Mouse (Mus musculus): ENCODE results near the gene Rbks. TPM values are rescaled to one million over a fixed set of nuclear protein-coding genes. Genes with fewer than 3 reads are reported as not detected.

The Rbks gene
- total and polyA plus RNA-seq, 3 experiments = 8.3 to 22.0 (median 15.7) TPM

DNA sequence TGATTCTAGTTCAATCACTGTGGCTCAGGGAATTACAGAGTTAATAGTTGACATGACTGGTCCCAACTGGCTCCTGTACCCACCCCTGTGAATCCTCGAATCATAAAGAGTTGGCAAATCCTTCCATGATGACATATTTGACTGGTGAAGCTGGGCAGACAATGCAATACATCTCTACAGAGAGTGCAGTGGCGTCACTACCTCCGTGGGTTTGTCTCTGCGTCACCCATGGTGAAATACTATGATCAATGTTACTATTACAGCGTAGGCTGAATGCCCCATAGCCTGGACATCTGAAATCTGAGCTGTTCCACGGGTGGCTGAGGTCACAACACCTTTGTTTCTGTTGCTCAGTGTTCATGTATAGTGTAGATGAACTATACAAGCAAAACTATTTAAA, 116.2 kb downstream of the Rbks start:
- H3K4me1 ChIP-seq (ENCODE audit: insufficient read depth, low read depth, low read length) = 0 out of 2 replicates have a peak, but pooled peaks cover 5% of the 10 kb centered on the region
- H3K4me3 ChIP-seq (ENCODE audit: low read depth, low read length) = no peak overlapping the region
- DNase-seq (ENCODE audit: low spot score) = no peak
- 0 out of 2 replicates have a peak, but pooled peaks cover 3% of the 10 kb centered on the region for H3K9me3 ChIP-seq (replicated peaks)
- H3K27me3 ChIP-seq (ENCODE audit: insufficient read depth, low read length) = peaks cover 35% of the 10 kb centered on the region
- no peak for ATAC-seq (ENCODE audit: extremely low read depth, insufficient number of reproducible peaks, low FRiP score, poor library complexity, severe bottlenecking)
- no peak for TF ChIP-seq GATA2 (IDR thresholded peaks at IDR 0.05; ENCODE audit: borderline replicate concordance, low read depth, low read length)
- no peak for TF ChIP-seq POLR2AphosphoS5 (IDR thresholded peaks at IDR 0.05; ENCODE audit: insufficient replicate concordance, low read depth, low read length)
- no peak for TF ChIP-seq CTCF (IDR thresholded peaks at IDR 0.05; ENCODE audit: low read depth, low read length)
- no peak for TF ChIP-seq TAL1 (conservative IDR thresholded peaks at IDR 0.05; ENCODE audit: low read depth, low read length)
- TF ChIP-seq GATA1 (IDR thresholded peaks at IDR 0.05; ENCODE audit: borderline replicate concordance, low read length) = no peak
- H3K36me3 ChIP-seq (replicated peaks) = no peaks in the 10 kb centered on the region

DNA sequence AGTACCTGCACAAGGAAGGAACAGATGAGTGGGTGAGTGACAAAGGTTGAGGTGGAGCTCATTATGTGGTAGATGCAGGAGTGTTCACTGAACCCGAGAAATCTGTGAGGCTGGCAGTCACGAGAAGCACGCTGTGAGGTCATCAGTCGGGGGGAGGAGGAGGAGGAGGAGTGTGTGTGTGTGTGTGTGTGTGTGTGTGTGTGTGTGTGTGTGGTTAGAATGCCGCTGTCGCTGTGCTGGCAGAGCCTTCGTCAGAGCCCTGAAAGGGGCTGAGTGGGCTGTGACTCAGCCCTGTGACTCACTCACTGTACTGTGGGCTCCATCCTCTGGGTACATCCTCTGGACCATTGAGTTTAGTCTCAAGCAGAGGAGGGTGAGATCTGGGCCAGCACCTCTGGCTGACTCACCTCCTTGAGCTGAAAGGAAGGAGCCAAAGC, 120.9 kb downstream of the Rbks start:
- Histone ChIP-seq H3K27me3 (ENCODE audit: insufficient read depth, low read length) (peaks cover 27% of the 10 kb centered on the region), H3K4me3 (ENCODE audit: low read depth, low read length) (no peak overlapping the region), H3K36me3 (replicated peaks) (no peaks in the 10 kb centered on the region), H3K9me3 (replicated peaks) (no peaks in the 10 kb centered on the region), H3K4me1 (ENCODE audit: insufficient read depth, low read depth, low read length) (0 out of 2 replicates have a peak, but pooled peaks cover 3% of the 10 kb centered on the region)
- DNase-seq (ENCODE audit: low spot score) (no peak), ATAC-seq (ENCODE audit: extremely low read depth, insufficient number of reproducible peaks, low FRiP score, poor library complexity, severe bottlenecking) (no peak)
- no peak for TF ChIP-seq CTCF (IDR thresholded peaks at IDR 0.05; ENCODE audit: low read depth, low read length)
- TF ChIP-seq TAL1 (conservative IDR thresholded peaks at IDR 0.05; ENCODE audit: low read depth, low read length) = no peak
- TF ChIP-seq GATA1 (IDR thresholded peaks at IDR 0.05; ENCODE audit: borderline replicate concordance, low read length) = no peak
- no peak for TF ChIP-seq POLR2AphosphoS5 (IDR thresholded peaks at IDR 0.05; ENCODE audit: insufficient replicate concordance, low read depth, low read length)
- TF ChIP-seq GATA2 (IDR thresholded peaks at IDR 0.05; ENCODE audit: borderline replicate concordance, low read depth, low read length) = no peak

Other genes starting within 250 kb of the Rbks start
- 33.9 and 35.9 TPM in 2 replicates for gene Zfp512, start 245.2 kb downstream of the Rbks start, total RNA-seq (2014; fragmentation: Nextera tagmentation)
- gene Zfp512, start 245.2 kb downstream of the Rbks start, total RNA-seq (2017) = 40.8 and 58.4 TPM in 2 replicates
- 9.0 and 12.4 TPM in 2 replicates for gene Zfp512, start 245.2 kb downstream of the Rbks start, polyA plus RNA-seq (2012)
- gene 4930548H24Rik, start 211.9 kb downstream of the Rbks start, total RNA-seq (2014; fragmentation: Nextera tagmentation) = 0.34 TPM in 1 of 2 replicates, not detected in the other
- gene 4930548H24Rik, start 211.9 kb downstream of the Rbks start, total RNA-seq (2017) = 0.29 and 0.55 TPM in 2 replicates
- gene 4930548H24Rik, start 211.9 kb downstream of the Rbks start, polyA plus RNA-seq (2012) = not detected in 2 replicates
- gene Gpn1, start 202.9 kb downstream of the Rbks start, total RNA-seq (2014; fragmentation: Nextera tagmentation) = 17.3 and 19.6 TPM in 2 replicates
- gene Gpn1, start 202.9 kb downstream of the Rbks start, total RNA-seq (2017) = 33.2 and 34.2 TPM in 2 replicates
- gene Gpn1, start 202.9 kb downstream of the Rbks start, polyA plus RNA-seq (2012) = 34.0 and 35.5 TPM in 2 replicates
- 46.6 and 51.9 TPM in 2 replicates for gene Slc4a1ap, start 170.6 kb downstream of the Rbks start, total RNA-seq (2014; fragmentation: Nextera tagmentation)
- 41.3 and 54.4 TPM in 2 replicates for gene Slc4a1ap, start 170.6 kb downstream of the Rbks start, total RNA-seq (2017)
- 17.4 and 20.7 TPM in 2 replicates for gene Slc4a1ap, start 170.6 kb downstream of the Rbks start, polyA plus RNA-seq (2012)
- 32.4 and 37.8 TPM in 2 replicates for gene Supt7l, start 169.8 kb downstream of the Rbks start, total RNA-seq (2014; fragmentation: Nextera tagmentation)
- gene Supt7l, start 169.8 kb downstream of the Rbks start, total RNA-seq (2017) = 26.1 and 30.0 TPM in 2 replicates
- gene Supt7l, start 169.8 kb downstream of the Rbks start, polyA plus RNA-seq (2012) = 7.4 and 13.1 TPM in 2 replicates
- gene Mrpl33, start 100.7 kb downstream of the Rbks start, total RNA-seq (2014; fragmentation: Nextera tagmentation) = 66.0 and 102 TPM in 2 replicates
- 126 and 172 TPM in 2 replicates for gene Mrpl33, start 100.7 kb downstream of the Rbks start, total RNA-seq (2017)
- 4.6 and 5.0 TPM in 2 replicates for gene Mrpl33, start 100.7 kb downstream of the Rbks start, polyA plus RNA-seq (2012)
- gene Babam2, start 57 bp upstream of the Rbks start, total RNA-seq (2014; fragmentation: Nextera tagmentation) = 155 and 214 TPM in 2 replicates
- 44.6 and 45.8 TPM in 2 replicates for gene Babam2, start 57 bp upstream of the Rbks start, total RNA-seq (2017)
- gene Babam2, start 57 bp upstream of the Rbks start, polyA plus RNA-seq (2012) = 55.1 and 65.0 TPM in 2 replicates

All from G1E (cell line).